Mouse (Mus musculus) c-Kit-positive CD71-positive TER-119-positive erythroid progenitor cells, embryonic 14.5 days (primary cell): ENCODE data around the gene Itga7.

ENCODE experiments used
- DNase-seq: peaks from one replicate; pipeline ENCODE4 v3.0.0-alpha.2; 2013; ENCODE audit warnings: low spot score

Gene Itga7

GRCm38 (mm10) chr10:128912268-128912667 lies 21.4 kb upstream of the Itga7 start:
- DNase-seq, result no peak

- no peak for DNase-seq
These were observed 20.8 kb upstream of the Itga7 start for GRCm38 (mm10) chr10:128912791-128913190.

GRCm38 (mm10) chr10:128913219-128913618 lies 20.4 kb upstream of the Itga7 start:
- peak; percentile 73 for DNase-seq

- DNase-seq, result no peak
These were observed 19.9 kb upstream of the Itga7 start for GRCm38 (mm10) chr10:128913696-128914095.

- no peak for DNase-seq
These were observed 18.1 kb upstream of the Itga7 start for GRCm38 (mm10) chr10:128915550-128915949.

- DNase-seq, result no peak
These were observed 17.0 kb upstream of the Itga7 start for GRCm38 (mm10) chr10:128916665-128917064.

- no peak for DNase-seq
These were observed 16.2 kb upstream of the Itga7 start for GRCm38 (mm10) chr10:128917400-128917799.

GRCm38 (mm10) chr10:128918246-128918645 lies 15.4 kb upstream of the Itga7 start:
- no peak for DNase-seq

- no peak for DNase-seq
These were observed 14.4 kb upstream of the Itga7 start for GRCm38 (mm10) chr10:128919203-128919631.

- no peak for DNase-seq
These were observed 13.7 kb upstream of the Itga7 start for GRCm38 (mm10) chr10:128919966-128920365.

GRCm38 (mm10) chr10:128920736-128921161 lies 12.9 kb upstream of the Itga7 start:
- DNase-seq, result no peak

GRCm38 (mm10) chr10:128921251-128921650 lies 12.4 kb upstream of the Itga7 start:
- DNase-seq, result no peak

GRCm38 (mm10) chr10:128921883-128922821 lies 11.5 kb upstream of the Itga7 start:
- DNase-seq, result no peak

- no peak for DNase-seq
These were observed 10.9 kb upstream of the Itga7 start, which contains the start of gene Rdh5 for GRCm38 (mm10) chr10:128922822-128923012. Rdh5 (minus strand) TSS chr10:128922888.

GRCm38 (mm10) chr10:128923013-128923691 lies 10.5 kb upstream of the Itga7 start:
- peak; percentile 86 for DNase-seq

GRCm38 (mm10) chr10:128923935-128924334 lies 9.7 kb upstream of the Itga7 start, which contains the start of gene Bloc1s1:
Bloc1s1 (minus strand) TSS chr10:128924035.
- no peak for DNase-seq

GRCm38 (mm10) chr10:128928356-128928755 lies 5.3 kb upstream of the Itga7 start:
- no peak for DNase-seq

- DNase-seq, result no peak
These were observed 3.8 kb upstream of the Itga7 start for GRCm38 (mm10) chr10:128929638-128930378.

GRCm38 (mm10) chr10:128931441-128931840 lies 2.2 kb upstream of the Itga7 start:
- no peak for DNase-seq

- DNase-seq, result no peak
These were observed 531 bp downstream of the Itga7 start for GRCm38 (mm10) chr10:128933976-128934721.

- DNase-seq, result no peak
These were observed 1.6 kb downstream of the Itga7 start for GRCm38 (mm10) chr10:128934997-128935787.
